Mouse (Mus musculus): Measurements from ENCODE around the gene Lhfpl2.

DNA sequence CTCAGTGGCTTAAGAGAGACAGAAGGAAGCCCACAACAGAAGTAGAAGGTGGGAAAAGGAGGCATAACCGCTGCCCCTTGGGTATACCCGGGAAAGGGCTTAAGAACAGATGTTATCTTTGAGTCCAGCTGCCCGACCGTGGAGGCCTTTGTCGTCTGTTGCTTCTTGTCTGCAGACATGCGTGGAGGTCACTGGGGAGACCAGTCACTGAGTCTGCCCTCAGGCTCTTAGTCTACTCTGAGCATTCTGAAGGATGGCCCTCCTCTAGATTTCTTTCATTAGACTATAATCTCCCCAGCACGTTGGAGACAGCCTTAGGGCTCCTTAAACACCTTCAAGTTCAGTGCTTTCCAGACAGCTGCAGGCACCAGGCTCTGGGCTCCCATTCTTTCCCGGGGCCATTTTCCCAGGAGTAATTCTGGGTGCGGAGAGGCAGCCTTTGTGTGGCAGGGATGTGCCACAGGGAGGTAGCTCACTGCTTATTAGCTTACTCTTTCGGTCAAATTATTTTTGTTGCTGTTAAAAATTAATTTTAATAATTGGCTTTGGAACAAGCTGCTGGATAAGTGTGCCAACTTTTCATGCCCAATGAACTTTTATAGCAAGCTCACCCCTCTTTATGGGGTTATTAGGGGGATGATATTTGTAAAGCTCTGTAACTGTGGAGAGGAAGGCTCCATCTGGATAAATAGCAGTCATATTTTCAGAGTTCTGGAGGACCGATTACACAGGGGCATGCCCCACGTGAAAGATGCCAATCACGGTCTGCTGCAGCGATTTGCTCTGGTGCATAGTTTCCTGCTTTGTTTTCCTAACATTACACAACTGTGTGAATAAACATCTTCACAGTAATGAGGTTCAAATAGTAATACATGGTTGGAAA, 19.8 kb downstream of the Lhfpl2 start:
- no peak for TF ChIP-seq CTCF (conservative IDR thresholded peaks at IDR 0.05; ENCODE audit: low read length)
- no peak for TF ChIP-seq NANOG (IDR thresholded peaks at IDR 0.05; ENCODE audit: borderline replicate concordance, low read length)
